ENCODE assay signal across 35 mouse cellular contexts in the genomic region with DNA sequence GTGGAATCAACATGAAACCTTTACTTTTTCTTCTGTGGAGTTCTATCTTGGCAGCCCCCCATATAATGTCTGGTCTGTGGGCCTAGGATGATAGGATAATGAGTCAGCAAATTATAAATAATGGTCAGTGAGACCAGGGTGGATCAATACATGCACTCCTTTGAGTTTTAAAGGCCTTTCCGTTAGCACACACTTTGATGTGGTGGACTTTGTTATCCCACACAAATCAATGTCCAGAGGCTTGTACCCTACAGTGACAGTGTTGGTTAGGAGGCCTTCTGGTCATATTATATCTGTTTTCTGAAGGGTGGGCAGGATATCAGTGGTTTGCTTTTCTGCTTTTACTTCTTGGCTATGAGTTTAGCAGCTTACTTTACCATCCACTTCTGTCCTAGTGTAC.
"Had no signal": no experiment of that assay in that cellular context is flagged by ENCODE, and none has a peak within 500 bp of the region (broad histone marks: within the 10 kb centered on the region; RNA-seq: fewer than 3 reads in every experiment).

No protein-coding gene starts in this region.

- H3K9me3 ChIP-seq: heart, embryonic 10.5 days; heart, embryonic 12.5 days; heart, embryonic 13.5 days; heart, embryonic 15.5 days; hindbrain, embryonic 10.5 days; hindbrain, embryonic 12.5 days; hindbrain, embryonic 13.5 days; hindbrain, embryonic 15.5 days; intestine, embryonic 15.5 days; kidney, embryonic 15.5 days had no signal

- H3K4me2 ChIP-seq: heart, embryonic 11.5 days; heart, embryonic 12.5 days; heart, embryonic 13.5 days; heart, embryonic 15.5 days; hindbrain, embryonic 12.5 days; hindbrain, embryonic 13.5 days; hindbrain, embryonic 14.5 days; hindbrain, embryonic 15.5 days; intestine, embryonic 15.5 days; kidney, embryonic 15.5 days had no signal

- H3K27ac ChIP-seq: heart, adult 2 months; heart, embryonic 10.5 days; heart, embryonic 13.5 days; heart, embryonic 15.5 days; hindbrain, embryonic 10.5 days; hindbrain, embryonic 12.5 days; hindbrain, embryonic 13.5 days; hindbrain, embryonic 14.5 days; hindbrain, embryonic 15.5 days; hindbrain, postnatal 0 days; intestine, embryonic 15.5 days; kidney, embryonic 15.5 days; kidney, postnatal 0 days; layer of hippocampus, adult 2 months had no signal

- H3K36me3 ChIP-seq: heart, embryonic 10.5 days; heart, embryonic 12.5 days; heart, embryonic 13.5 days; heart, embryonic 15.5 days; hindbrain, embryonic 10.5 days; hindbrain, embryonic 12.5 days; hindbrain, embryonic 13.5 days; hindbrain, embryonic 15.5 days; intestine, embryonic 15.5 days; kidney, embryonic 15.5 days had no signal

- H3K9ac ChIP-seq: heart, embryonic 12.5 days; heart, embryonic 13.5 days; heart, embryonic 15.5 days; hindbrain, embryonic 12.5 days; hindbrain, embryonic 13.5 days; hindbrain, embryonic 14.5 days; hindbrain, embryonic 15.5 days; intestine, embryonic 15.5 days; kidney, embryonic 15.5 days had no signal

- DNase-seq: heart, adult 2 months; heart, postnatal 10 days; heart, postnatal 14 days; heart, postnatal 36 days; heart, postnatal 4 days; kidney, adult 11 months; kidney, adult 18-20 months; kidney, adult 2 months; kidney, adult 8-10 months; kidney, adult 9 months; kidney, postnatal 10 days; kidney, postnatal 14 days; kidney, postnatal 25 days; kidney, postnatal 36 days; kidney, postnatal 4 days; layer of hippocampus, adult 9-11 months had no signal

- H3K27me3 ChIP-seq: heart, embryonic 12.5 days; heart, embryonic 13.5 days; heart, embryonic 15.5 days; hindbrain, embryonic 12.5 days; hindbrain, embryonic 13.5 days; hindbrain, embryonic 15.5 days; intestine, embryonic 15.5 days; kidney, embryonic 15.5 days had no signal

- ATAC-seq: hindbrain, embryonic 16.5 days; hindbrain, postnatal 0 days; inflammation-experienced regulatory T-cells, adult 6 months; intestine, embryonic 15.5 days; intestine, embryonic 16.5 days; intestine, postnatal 0 days had no signal

- H3K4me3 ChIP-seq: heart, adult 2 months; heart, embryonic 10.5 days; heart, embryonic 12.5 days; heart, embryonic 13.5 days; heart, embryonic 15.5 days; hindbrain, embryonic 10.5 days; hindbrain, embryonic 12.5 days; hindbrain, embryonic 13.5 days; hindbrain, embryonic 15.5 days; intestine, embryonic 15.5 days; kidney, embryonic 15.5 days; layer of hippocampus, adult 2 months had no signal

- H3K4me1 ChIP-seq: heart, embryonic 10.5 days; heart, embryonic 12.5 days; heart, embryonic 13.5 days; heart, embryonic 15.5 days; hindbrain, embryonic 10.5 days; hindbrain, embryonic 12.5 days; intestine, embryonic 15.5 days; kidney, embryonic 15.5 days had no signal
